Mouse (Mus musculus) bone marrow, adult 2 months (tissue): ENCODE measurements around the gene Gm42417. TPM values are rescaled to one million over a fixed set of nuclear protein-coding genes. Genes with fewer than 3 reads are reported as not detected.

Experiments used
- H3K27ac ChIP-seq: fragments of 200-500 bp; 2 replicates; pipeline ENCODE4 v1.5.1; 2012; ENCODE audit warnings: low read depth, mild to moderate bottlenecking, control low read depth, inconsistent platforms, low read length; ENCODE audit not compliant: control insufficient read depth, poor library complexity, insufficient read depth
- H3K4me1 ChIP-seq: fragments of 200-500 bp; 2 replicates; pipeline ENCODE4 v1.6.1; 2011; ENCODE audit warnings: low read length; ENCODE audit not compliant: control insufficient read depth, insufficient read depth
- H3K4me3 ChIP-seq: fragments of 200-500 bp; replicated peaks from 2 replicates; pipeline ENCODE3; 2011; ENCODE audit warnings: mild to moderate bottlenecking, low read depth, low read length, control low read depth; ENCODE audit not compliant: control insufficient read depth
- CTCF ChIP-seq: fragments of 200-500 bp; IDR thresholded peaks from 2 replicates; pipeline ENCODE4 v1.5.1; 2011; ENCODE audit warnings: low read length, control low read depth; ENCODE audit not compliant: control insufficient read depth, insufficient read depth
- POLR2A ChIP-seq: fragments of 200-500 bp; IDR thresholded peaks from 2 replicates; pipeline ENCODE4 v1.6.1; 2011; ENCODE audit warnings: low read depth, mild to moderate bottlenecking, control low read depth, low read length, borderline replicate concordance; ENCODE audit not compliant: control insufficient read depth
- WGBS: fragments of 180-500 bp; shearing (Covaris S2); methylation state at CpG from one replicate; pipeline ENCODE4 v1.1.7; 2018; 5-methylcytosine and 5-hydroxymethylcytosine counted together
- polyA plus RNA-seq: library from polyadenylated mRNA; stranded (reverse); fragments of >200 nt; gene quantifications from 2 replicates; pipeline ENCODE4 v1.2.4, GENCODE M21; 2011; ENCODE audit warnings: low replicate concordance; ENCODE audit not compliant: missing spikeins, insufficient read depth, insufficient read length

The Gm42417 gene
- polyA plus RNA-seq, 1 experiment, result not detected

GRCm38 (mm10) chr1:36535477-36536396, 3.5 kb downstream of the Gm42417 start:
- H3K4me1 ChIP-seq, result no peaks in the 10 kb centered on the region
- no peak overlapping the region for H3K4me3 ChIP-seq
- WGBS, result 84% methylated on average over 11 of the region's 11 CpGs
- no peak overlapping the region for H3K27ac ChIP-seq
- TF ChIP-seq POLR2A (no peak), CTCF (no peak)

GRCm38 (mm10) chr1:36534595-36535058, 4.6 kb downstream of the Gm42417 start:
- H3K4me1 ChIP-seq, result no peaks in the 10 kb centered on the region
- TF ChIP-seq CTCF, result no peak
- no peak for TF ChIP-seq POLR2A
- H3K4me3 ChIP-seq, result no peak overlapping the region
- H3K27ac ChIP-seq, result no peak overlapping the region
- WGBS, result 12% methylated on average over 6 of the region's 6 CpGs

- 85% methylated on average over 6 of the region's 6 CpGs for WGBS
- Histone ChIP-seq H3K4me3 (no peak overlapping the region), H3K27ac (no peak overlapping the region), H3K4me1 (no peaks in the 10 kb centered on the region)
- no peak for TF ChIP-seq POLR2A
- TF ChIP-seq CTCF, result no peak
These were observed 5.7 kb downstream of the Gm42417 start for GRCm38 (mm10) chr1:36533546-36533945.

GRCm38 (mm10) chr1:36531461-36531860, 7.8 kb downstream of the Gm42417 start:
- 87% methylated on average over 12 of the region's 12 CpGs for WGBS
- no peaks in the 10 kb centered on the region for H3K4me1 ChIP-seq
- TF ChIP-seq POLR2A (no peak), CTCF (no peak)

GRCm38 (mm10) chr1:36530962-36531361, 8.3 kb downstream of the Gm42417 start:
- H3K4me1 ChIP-seq, result no peaks in the 10 kb centered on the region
- no peak overlapping the region for H3K4me3 ChIP-seq
- no peak overlapping the region for H3K27ac ChIP-seq
- WGBS, result 86% methylated on average over 7 of the region's 7 CpGs
- TF ChIP-seq POLR2A (no peak), CTCF (no peak)

More at GRCm38 (mm10) chr1:36531461-36531860, 7.8 kb downstream of the Gm42417 start:
- Histone ChIP-seq H3K27ac (no peak overlapping the region), H3K4me3 (no peak overlapping the region)

- 83% methylated on average over 8 of the region's 8 CpGs for WGBS
- no peak overlapping the region for H3K27ac ChIP-seq
- no peak overlapping the region for H3K4me3 ChIP-seq
- TF ChIP-seq CTCF (no peak), POLR2A (no peak)
- no peaks in the 10 kb centered on the region for H3K4me1 ChIP-seq
These were observed 8.7 kb downstream of the Gm42417 start for GRCm38 (mm10) chr1:36530485-36530884.

- TF ChIP-seq CTCF, result no peak
- Histone ChIP-seq H3K27ac (no peak overlapping the region), H3K4me1 (no peaks in the 10 kb centered on the region), H3K4me3 (no peak overlapping the region)
- WGBS, result 88% methylated on average over 4 of the region's 4 CpGs
These were observed 9.4 kb downstream of the Gm42417 start for GRCm38 (mm10) chr1:36529875-36530274.

GRCm38 (mm10) chr1:36529274-36529673, 10.0 kb downstream of the Gm42417 start:
- Histone ChIP-seq H3K4me1 (no peaks in the 10 kb centered on the region), H3K27ac (no peak overlapping the region), H3K4me3 (no peak overlapping the region)
- no peak for TF ChIP-seq CTCF
- no peak for TF ChIP-seq POLR2A
- 86% methylated on average over 4 of the region's 4 CpGs for WGBS

GRCm38 (mm10) chr1:36528351-36528750, 10.9 kb downstream of the Gm42417 start:
- Histone ChIP-seq H3K4me1 (no peaks in the 10 kb centered on the region), H3K4me3 (no peak overlapping the region), H3K27ac (no peak overlapping the region)
- 28% methylated on average over 1 of the region's 1 CpGs for WGBS
- TF ChIP-seq POLR2A (no peak), CTCF (no peak)

GRCm38 (mm10) chr1:36526903-36527302, 12.3 kb downstream of the Gm42417 start:
- H3K4me3 ChIP-seq, result no peak overlapping the region
- TF ChIP-seq POLR2A (no peak), CTCF (no peak)
- no peaks in the 10 kb centered on the region for H3K4me1 ChIP-seq
- no peak overlapping the region for H3K27ac ChIP-seq
- 88% methylated on average over 10 of the region's 10 CpGs for WGBS
